Mouse (Mus musculus) megakaryocyte, embryonic 14.5 days (primary cell): Measurements from ENCODE around the gene Ctnna3. TPM values are rescaled to one million over a fixed set of nuclear protein-coding genes. Genes with fewer than 3 reads are reported as not detected.

ENCODE experiments used
- H3K27me3 ChIP-seq: replicated peaks from 2 replicates; pipeline ENCODE3; 2012; ENCODE audit warnings: inconsistent platforms
- H3K36me3 ChIP-seq: replicated peaks from 2 replicates; pipeline ENCODE3; 2012; ENCODE audit warnings: low read length, inconsistent platforms, mixed read lengths
- H3K4me1 ChIP-seq: 2 replicates; pipeline ENCODE4 v1.6.1; 2012; ENCODE audit warnings: inconsistent platforms
- H3K4me3 ChIP-seq: replicated peaks from 2 replicates; pipeline ENCODE3; 2012; ENCODE audit warnings: moderate library complexity, mild to moderate bottlenecking, inconsistent platforms
- H3K9me3 ChIP-seq: 2 replicates; pipeline ENCODE4 v1.6.1; 2012; ENCODE audit warnings: inconsistent platforms
- FLI1 ChIP-seq: IDR thresholded peaks from 2 replicates; pipeline ENCODE4 v1.6.1; 2012; ENCODE audit warnings: low read length, inconsistent platforms, mixed read lengths
- GATA1 ChIP-seq: IDR thresholded peaks from 3 replicates; pipeline ENCODE4 v1.6.1; 2012; ENCODE audit warnings: mixed read lengths, low read length, inconsistent platforms, borderline replicate concordance
- polyA plus RNA-seq: library from polyadenylated mRNA; stranded (reverse); fragments of >175 nt; gene quantifications from 2 replicates; pipeline ENCODE4 v1.2.3, GENCODE M21; 2012; ENCODE audit warnings: low replicate concordance; ENCODE audit not compliant: insufficient read depth

The Ctnna3 gene
- polyA plus RNA-seq, 1 experiment: not detected

DNA sequence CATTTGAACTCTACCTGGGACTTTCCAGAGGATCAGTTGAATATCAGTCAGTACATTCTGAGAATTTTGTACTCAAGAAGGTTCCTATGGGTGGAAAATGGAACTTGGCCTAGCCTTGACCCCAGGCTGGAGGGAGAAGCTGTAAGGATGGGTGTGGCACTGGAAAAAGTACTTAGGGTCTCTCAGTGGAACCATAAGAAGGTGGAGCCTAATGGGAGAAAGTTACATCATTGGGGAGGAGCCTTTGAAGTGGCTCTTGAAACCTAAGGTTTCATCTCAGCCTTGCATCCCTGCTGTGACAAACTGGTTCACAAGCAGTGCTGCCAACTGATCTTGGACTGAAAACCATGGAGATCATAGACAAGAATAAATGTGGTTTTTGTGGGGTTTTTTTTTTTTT is 1318.8 kb downstream of the Ctnna3 start:
- Histone ChIP-seq H3K27me3 (no peaks in the 10 kb centered on the region), H3K4me1 (no peaks in the 10 kb centered on the region), H3K4me3 (no peak overlapping the region), H3K36me3 (no peaks in the 10 kb centered on the region), H3K9me3 (no peaks in the 10 kb centered on the region)
- TF ChIP-seq GATA1 (no peak), FLI1 (no peak)

DNA sequence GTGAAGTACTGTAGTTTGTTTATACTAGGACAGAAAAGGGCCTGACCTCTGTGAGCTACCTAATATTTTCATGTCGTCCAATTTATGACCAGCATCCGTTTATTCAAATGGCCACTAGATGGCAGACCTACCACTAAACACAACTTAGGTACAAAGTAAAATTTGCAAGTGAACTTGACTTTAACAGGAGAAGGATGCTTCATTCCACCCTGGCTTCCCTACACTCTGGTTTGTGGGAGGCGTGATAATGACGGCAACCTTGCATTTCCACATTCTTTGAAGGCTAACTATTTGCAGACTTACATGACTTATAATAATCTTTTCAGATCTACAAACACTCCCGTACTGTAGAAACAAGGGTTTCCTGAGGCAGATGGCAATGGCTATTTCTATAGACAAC is 1320.9 kb downstream of the Ctnna3 start:
- H3K36me3 ChIP-seq: no peaks in the 10 kb centered on the region
- H3K4me1 ChIP-seq: no peaks in the 10 kb centered on the region
- TF ChIP-seq GATA1 (no peak), FLI1 (no peak)
- no peaks in the 10 kb centered on the region for H3K27me3 ChIP-seq
- no peak overlapping the region for H3K4me3 ChIP-seq
- H3K9me3 ChIP-seq: peaks cover 6% of the 10 kb centered on the region; the same call in 1 of the 2 replicates

DNA sequence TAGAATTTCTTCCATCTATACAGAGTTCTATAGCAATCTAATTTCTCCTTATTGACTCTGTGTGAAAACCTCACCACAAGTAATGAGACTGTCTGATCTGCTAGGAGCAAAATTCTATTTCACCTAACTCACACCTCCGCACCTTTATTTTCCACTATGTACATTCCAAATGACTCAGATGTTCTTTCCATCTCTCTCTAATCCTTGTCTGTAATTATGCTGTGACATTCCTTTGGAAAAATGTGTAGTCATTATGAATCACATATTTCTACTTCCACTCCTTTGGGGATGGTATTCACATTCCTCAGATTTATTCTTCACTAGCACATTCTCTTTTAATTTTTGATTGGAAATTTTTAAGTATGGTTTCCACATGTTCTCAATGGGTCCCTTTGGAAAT is 1406.4 kb downstream of the Ctnna3 start:
- Histone ChIP-seq H3K36me3 (no peaks in the 10 kb centered on the region), H3K27me3 (no peaks in the 10 kb centered on the region), H3K9me3 (no peaks in the 10 kb centered on the region), H3K4me3 (no peak overlapping the region), H3K4me1 (no peaks in the 10 kb centered on the region)
- TF ChIP-seq FLI1 (no peak), GATA1 (no peak)

DNA sequence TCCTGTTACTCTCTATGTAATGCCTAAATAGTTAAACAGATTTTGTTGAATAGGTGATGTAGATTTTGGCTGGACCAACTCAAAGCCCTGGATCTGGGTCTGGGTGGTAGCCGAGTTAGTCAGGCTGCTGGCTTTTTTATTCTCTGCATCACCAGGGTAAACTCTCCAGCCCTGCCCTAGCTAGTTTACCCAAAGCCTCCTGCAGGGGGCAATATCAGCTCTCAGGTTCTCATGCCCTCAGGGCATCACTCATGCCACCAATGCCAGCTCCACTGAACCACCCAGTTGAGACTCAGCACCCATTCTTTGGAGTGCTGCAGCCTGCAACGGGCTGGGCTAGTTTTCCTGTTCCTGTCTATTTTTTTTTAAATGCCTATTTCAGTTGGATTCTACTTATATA is 1431.5 kb downstream of the Ctnna3 start:
- Histone ChIP-seq H3K9me3 (no peaks in the 10 kb centered on the region), H3K4me3 (no peak overlapping the region), H3K27me3 (no peaks in the 10 kb centered on the region), H3K36me3 (no peaks in the 10 kb centered on the region), H3K4me1 (no peaks in the 10 kb centered on the region)
- no peak for TF ChIP-seq GATA1
- TF ChIP-seq FLI1: no peak

DNA sequence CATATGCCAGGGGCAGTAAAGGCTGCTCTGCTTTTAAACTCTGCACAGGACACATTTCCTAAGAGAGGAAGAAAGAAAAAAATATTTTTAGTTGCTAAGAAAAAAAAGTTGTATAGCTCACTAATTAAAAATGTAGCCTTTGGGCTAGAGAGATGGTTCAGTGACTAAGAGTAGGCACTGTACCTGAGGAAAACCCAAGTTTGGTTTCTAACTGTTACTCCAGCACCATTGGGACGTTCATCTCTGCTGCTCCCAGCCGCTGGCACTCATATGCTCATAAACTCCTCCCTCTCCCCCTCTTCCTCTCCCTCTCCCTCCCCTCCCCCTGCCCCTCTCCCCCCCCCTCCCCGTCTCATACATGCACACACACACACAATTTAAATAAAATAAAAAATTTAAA is 1441.0 kb downstream of the Ctnna3 start:
- Histone ChIP-seq H3K9me3 (0 out of 2 replicates have a peak, but pooled peaks cover 3% of the 10 kb centered on the region), H3K4me3 (no peak overlapping the region), H3K4me1 (no peaks in the 10 kb centered on the region), H3K36me3 (no peaks in the 10 kb centered on the region), H3K27me3 (no peaks in the 10 kb centered on the region)
- no peak for TF ChIP-seq GATA1
- TF ChIP-seq FLI1: no peak

DNA sequence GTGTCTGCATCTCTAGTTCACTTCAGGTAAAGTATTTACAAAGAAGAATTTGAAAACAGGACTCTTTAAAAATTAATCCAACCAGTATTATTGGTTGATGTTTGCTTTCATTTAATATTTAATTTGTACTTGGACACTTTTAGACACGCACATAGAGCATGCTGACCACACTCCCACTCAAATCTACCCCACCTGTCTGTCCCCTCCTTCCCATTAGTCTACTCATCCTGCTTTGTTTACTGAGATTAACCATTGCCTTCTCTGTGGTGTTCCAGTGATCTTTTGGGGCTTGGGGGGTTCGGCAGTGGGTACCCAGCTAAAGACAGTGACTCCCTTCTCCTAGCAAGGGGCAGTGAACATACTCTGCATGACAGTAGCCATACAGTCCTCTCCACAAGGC is 1446.6 kb downstream of the Ctnna3 start:
- Histone ChIP-seq H3K36me3 (no peaks in the 10 kb centered on the region), H3K27me3 (no peaks in the 10 kb centered on the region), H3K4me3 (no peak overlapping the region), H3K4me1 (no peaks in the 10 kb centered on the region), H3K9me3 (0 out of 2 replicates have a peak, but pooled peaks cover 3% of the 10 kb centered on the region)
- no peak for TF ChIP-seq GATA1
- no peak for TF ChIP-seq FLI1

DNA sequence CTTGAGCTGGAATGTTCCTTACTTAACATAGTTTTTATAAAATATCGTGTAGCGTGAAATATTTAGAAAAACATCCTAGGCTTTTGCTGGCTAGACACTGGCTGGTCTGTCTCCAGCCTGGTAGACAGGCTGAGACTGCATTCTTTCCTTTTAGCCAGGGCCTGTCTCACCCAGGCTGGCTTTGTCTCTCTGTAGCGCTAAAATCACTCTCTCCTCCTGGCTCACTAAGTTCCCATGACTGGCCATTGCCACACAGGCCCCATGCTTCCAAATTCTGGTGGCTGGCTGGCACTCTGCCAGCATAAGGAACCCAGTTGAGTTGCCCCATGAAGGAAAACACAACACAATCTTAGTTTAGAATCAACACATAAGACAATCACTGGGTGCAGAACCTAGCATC is 1450.0 kb downstream of the Ctnna3 start:
- H3K27me3 ChIP-seq: no peaks in the 10 kb centered on the region

DNA sequence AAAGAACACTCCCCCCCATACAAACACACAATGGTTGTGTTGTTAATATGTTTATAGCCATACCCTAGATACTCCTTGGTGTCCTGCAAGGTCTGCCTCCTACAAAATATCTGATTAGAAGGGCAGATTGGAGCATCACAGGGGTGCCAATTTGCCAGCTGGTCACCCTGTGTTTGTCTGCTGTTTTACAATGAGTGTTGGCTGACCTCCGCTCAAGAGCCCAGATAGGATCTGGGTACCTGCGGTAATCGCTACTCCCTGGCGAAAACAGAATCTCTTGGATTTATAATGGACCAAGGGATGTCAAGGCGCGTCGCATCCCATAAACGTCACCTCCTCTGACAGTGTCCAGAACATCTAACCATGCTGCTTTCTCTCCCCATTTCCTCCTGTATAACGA is 1457.0 kb downstream of the Ctnna3 start:
- no peak overlapping the region for H3K4me3 ChIP-seq
- H3K9me3 ChIP-seq: peaks cover 4% of the 10 kb centered on the region; the same call in 1 of the 2 replicates
- no peaks in the 10 kb centered on the region for H3K4me1 ChIP-seq
- H3K27me3 ChIP-seq: no peaks in the 10 kb centered on the region
- no peaks in the 10 kb centered on the region for H3K36me3 ChIP-seq
- TF ChIP-seq GATA1: no peak

More for the DNA sequence above, 1450.0 kb downstream of the Ctnna3 start:
- H3K4me1 ChIP-seq: no peaks in the 10 kb centered on the region
- H3K9me3 ChIP-seq: peaks cover 4% of the 10 kb centered on the region; the same call in 1 of the 2 replicates
- H3K36me3 ChIP-seq: no peaks in the 10 kb centered on the region
- TF ChIP-seq FLI1 (no peak), GATA1 (no peak)
- H3K4me3 ChIP-seq: no peak overlapping the region

DNA sequence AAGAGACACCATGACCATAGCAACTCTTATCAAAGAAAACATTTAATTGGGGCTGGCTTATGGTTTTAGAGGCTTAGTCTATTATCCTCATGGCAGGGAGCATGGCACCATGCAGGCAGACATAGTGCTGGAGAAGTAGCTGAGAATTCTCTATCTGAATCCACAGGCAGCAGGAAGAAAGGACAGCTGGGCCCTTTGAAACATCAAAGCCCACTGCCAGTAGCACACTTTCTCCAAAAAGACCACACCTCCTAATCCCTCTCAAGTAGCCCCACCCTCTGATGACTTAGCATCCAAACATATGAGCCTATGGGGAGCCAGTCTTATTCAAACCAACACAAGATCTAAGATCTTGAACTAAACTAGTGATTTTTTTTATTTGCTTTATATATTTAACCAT is 1462.6 kb downstream of the Ctnna3 start:
- Histone ChIP-seq H3K36me3 (no peaks in the 10 kb centered on the region), H3K27me3 (no peaks in the 10 kb centered on the region), H3K4me3 (no peak overlapping the region), H3K4me1 (no peaks in the 10 kb centered on the region), H3K9me3 (no peaks in the 10 kb centered on the region)
- no peak for TF ChIP-seq FLI1
- no peak for TF ChIP-seq GATA1

DNA sequence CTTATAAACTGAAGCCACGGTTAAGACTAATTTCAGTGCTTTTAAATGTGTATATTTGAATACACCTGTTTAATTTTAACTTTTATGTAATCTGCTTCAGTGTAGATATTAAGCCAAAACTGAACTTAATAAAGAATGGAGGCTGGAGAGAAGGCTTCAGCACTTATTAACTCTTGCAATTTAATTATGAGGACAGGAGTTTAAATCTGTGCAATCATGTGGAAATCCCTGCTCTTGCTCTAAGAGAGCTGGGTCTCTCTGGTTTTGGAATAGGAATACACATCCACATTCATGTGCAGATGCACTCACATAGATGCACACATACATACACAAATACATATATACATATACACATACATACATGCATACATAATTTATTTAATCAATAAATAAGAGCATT is 1468.8 kb downstream of the Ctnna3 start:
- Histone ChIP-seq H3K9me3 (no peaks in the 10 kb centered on the region; the same call in 1 of the 2 replicates), H3K4me1 (no peaks in the 10 kb centered on the region), H3K4me3 (no peak overlapping the region), H3K36me3 (no peaks in the 10 kb centered on the region), H3K27me3 (no peaks in the 10 kb centered on the region)
- no peak for TF ChIP-seq FLI1
- TF ChIP-seq GATA1: no peak

DNA sequence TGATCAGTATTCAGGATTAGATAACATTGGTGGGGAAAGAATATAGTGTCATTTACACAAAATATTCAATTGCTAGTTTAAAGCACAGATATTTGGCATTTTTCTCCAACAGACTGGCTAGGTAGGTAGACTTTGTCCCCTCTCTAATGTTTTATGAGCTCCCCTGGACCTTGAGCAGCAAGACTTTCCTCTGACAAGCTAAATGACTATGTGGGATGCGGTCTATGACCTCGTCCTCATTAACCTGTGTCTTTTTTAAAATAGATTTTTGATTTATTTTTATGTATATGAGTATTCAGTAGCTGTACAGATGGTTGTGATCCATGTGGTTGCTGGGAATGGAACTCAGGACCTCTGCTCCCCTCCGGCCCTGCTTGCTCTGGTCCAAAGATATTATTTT is 1471.8 kb downstream of the Ctnna3 start:
- TF ChIP-seq FLI1 (no peak), GATA1 (no peak)
- H3K4me3 ChIP-seq: no peak overlapping the region
- no peaks in the 10 kb centered on the region for H3K36me3 ChIP-seq
- no peaks in the 10 kb centered on the region for H3K27me3 ChIP-seq
- H3K9me3 ChIP-seq: peaks cover 3% of the 10 kb centered on the region; the same call in 1 of the 2 replicates
- H3K4me1 ChIP-seq: no peaks in the 10 kb centered on the region
